Mouse (Mus musculus): ENCODE results near the gene Gm45844.
"Not testable (repeated sequence)": the region's sequence is repeated elsewhere in the genome, so short reads cannot be mapped to it uniquely, and the experiment has no call there.

GRCm38 (mm10) chr7:7209313-7210151, 68.6 kb downstream of the Gm45844 start, which contains the start of gene Zfp772:
- TF ChIP-seq POLR2A (IDR thresholded peaks at IDR 0.05; ENCODE audit: borderline replicate concordance, extremely low read depth, low read depth, low read length); CTCF (IDR thresholded peaks at IDR 0.05; ENCODE audit: insufficient read depth, low read length): not testable (repeated sequence)
